Mouse (Mus musculus): ENCODE results near the gene Irf2bp2.

DNA sequence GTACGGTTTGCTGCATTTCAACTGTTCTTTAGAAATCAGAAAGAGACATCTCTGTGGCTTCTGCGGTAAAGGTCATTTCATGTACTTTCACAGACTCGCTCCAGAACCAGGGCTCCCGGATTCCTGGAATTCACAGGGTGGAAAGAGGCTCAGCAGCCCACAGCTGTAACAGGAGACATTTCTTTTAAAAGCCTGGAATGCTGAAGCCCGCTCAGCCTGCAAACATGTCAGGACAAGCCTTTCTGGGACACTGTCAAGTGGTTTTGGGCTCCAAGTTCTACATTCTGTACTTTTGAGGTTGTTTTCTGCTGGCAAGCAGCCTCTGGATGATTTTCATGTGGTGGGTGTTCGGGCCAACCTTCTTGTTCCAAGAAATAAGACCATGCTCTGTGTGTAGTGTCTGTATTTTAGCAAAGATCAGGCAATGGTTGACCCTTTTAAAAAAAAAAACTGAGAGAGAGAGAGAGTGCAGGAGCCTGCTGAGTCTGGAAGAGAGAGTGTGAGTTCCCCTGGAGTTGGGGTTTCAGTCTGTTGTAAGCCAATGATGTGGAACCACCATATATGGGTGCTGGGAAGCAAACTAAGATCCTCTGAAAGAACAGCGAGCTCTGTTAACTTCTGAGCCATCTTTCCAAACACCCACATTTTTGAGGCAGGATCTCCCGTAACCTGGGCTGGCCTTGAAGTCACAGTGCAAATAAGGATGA is 9.6 kb upstream of the Irf2bp2 start:
- TF ChIP-seq CTCF (IDR thresholded peaks at IDR 0.05; ENCODE audit: extremely low read depth, insufficient read length, insufficient replicate concordance, low read depth, low read length), result no peak
- TF ChIP-seq POLR2A (IDR thresholded peaks at IDR 0.05; ENCODE audit: low read depth, low read length), result no peak
